Mouse (Mus musculus) C2C12 (cell line): ENCODE measurements around the gene Cntn4.

Source experiments
- CEBPB ChIP-seq: IDR thresholded peaks from one replicate; pipeline ENCODE4 v1.6.1; 2011; ENCODE audit warnings: low read depth, mild to moderate bottlenecking, control low read depth, moderate library complexity
- CTCF ChIP-seq: IDR thresholded peaks from one replicate; pipeline ENCODE4 v1.5.1; 2011; ENCODE audit not compliant: control insufficient read depth, insufficient read depth, insufficient read length
- MAX ChIP-seq: IDR thresholded peaks from one replicate; pipeline ENCODE4 v1.6.1; 2011; ENCODE audit warnings: mild to moderate bottlenecking, control low read depth
- USF1 ChIP-seq: IDR thresholded peaks from one replicate; pipeline ENCODE4 v1.6.1; 2011; ENCODE audit warnings: low read depth, mild to moderate bottlenecking, control low read depth, moderate library complexity

DNA sequence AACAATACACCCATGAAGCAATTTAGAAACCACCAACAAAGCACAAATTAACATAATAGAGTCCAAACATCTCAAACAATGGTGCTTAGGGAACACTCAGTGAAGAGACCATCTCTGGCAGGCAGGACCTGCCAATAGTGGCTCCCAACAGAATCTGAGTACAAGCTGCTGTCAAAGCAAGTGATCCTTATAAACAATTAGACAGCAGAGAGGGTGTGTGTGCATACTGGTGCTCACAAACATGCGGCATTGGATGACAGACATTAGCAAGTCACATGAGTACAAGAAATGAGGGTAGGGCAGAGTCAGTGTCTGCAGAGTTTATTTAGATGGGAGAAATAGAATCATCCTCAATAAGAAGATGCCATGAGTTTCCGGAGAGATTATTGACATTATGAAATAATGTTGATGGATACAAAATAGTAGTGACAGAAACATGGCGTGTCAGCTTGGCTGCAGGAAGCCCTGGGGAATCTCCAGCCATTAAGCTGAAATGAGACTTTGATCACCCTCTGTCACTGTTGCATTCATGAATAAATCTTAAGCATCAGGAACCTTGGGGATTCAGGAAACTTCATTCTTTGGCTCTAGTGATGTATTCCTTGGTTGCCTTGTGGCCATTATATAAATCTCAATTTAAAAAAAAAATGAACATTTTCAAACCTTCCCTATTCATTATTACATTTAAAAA, 888.5 kb downstream of the Cntn4 start:
- TF ChIP-seq MAX = no peak
- TF ChIP-seq CTCF = no peak
- no peak for TF ChIP-seq CEBPB
- TF ChIP-seq USF1 = no peak
